Mouse (Mus musculus) urinary bladder, postnatal 0 days (tissue): ENCODE results near the gene Rbm10. TPM values are rescaled to one million over a fixed set of nuclear protein-coding genes. Genes with fewer than 3 reads are reported as not detected.

ENCODE experiments used
- polyA plus RNA-seq: library from polyadenylated mRNA; unstranded; fragments of >200 nt; fragmentation: Nextera tagmentation; extraction: Ambion mirVana; gene quantifications from 2 replicates; pipeline ENCODE4 v1.2.1, GENCODE M21; 2015

The Rbm10 gene
- polyA plus RNA-seq: 19.5 TPM in 2 replicates

GRCm38 (mm10) chrX:20617176-20617902 is at the start of gene Rbm10, which contains the start of gene Ndufb11:
Rbm10 (plus strand) TSS chrX:20617503.
Ndufb11 (minus strand) TSS chrX:20617619.

GRCm38 (mm10) chrX:20658026-20658652 is 40.8 kb downstream of the Rbm10 start, which contains the start of gene Uba1:
Uba1 (plus strand) TSS chrX:20658326.

GRCm38 (mm10) chrX:20687519-20688067 is 70.3 kb downstream of the Rbm10 start, which contains the start of gene Cdk16:
Cdk16 (plus strand) TSS chrX:20687954.

Other genes with a start within 250 kb of the Rbm10 start
- gene Jade3, start 191.8 kb upstream of the Rbm10 start, polyA plus RNA-seq: 3.9 and 5.4 TPM in 2 replicates
- gene Rgn, start 67.7 kb upstream of the Rbm10 start, polyA plus RNA-seq: 0.76 and 1.4 TPM in 2 replicates
- gene Ndufb11, start 116 bp downstream of the Rbm10 start, polyA plus RNA-seq: 310 and 314 TPM in 2 replicates
- gene Uba1, start 40.8 kb downstream of the Rbm10 start, polyA plus RNA-seq: 94.9 and 97.5 TPM in 2 replicates
- 67.0 and 69.8 TPM in 2 replicates for gene Cdk16, start 70.5 kb downstream of the Rbm10 start, polyA plus RNA-seq
- gene Usp11, start 86.4 kb downstream of the Rbm10 start, polyA plus RNA-seq: 5.1 and 5.3 TPM in 2 replicates
- 81.0 and 84.1 TPM in 2 replicates for gene Araf, start 180.3 kb downstream of the Rbm10 start, polyA plus RNA-seq